Mouse (Mus musculus) R1 (cell line): Measurements from ENCODE around the gene Cxcr5.
A peak's percentile ranks its signal among the peaks of the same experiment; 100 is the strongest.

ENCODE experiments used
- DNase-seq: peaks from one replicate; pipeline ENCODE4 v3.0.0-alpha.2; 2018; ENCODE audit warnings: low read depth, low spot score

Gene Cxcr5

DNA sequence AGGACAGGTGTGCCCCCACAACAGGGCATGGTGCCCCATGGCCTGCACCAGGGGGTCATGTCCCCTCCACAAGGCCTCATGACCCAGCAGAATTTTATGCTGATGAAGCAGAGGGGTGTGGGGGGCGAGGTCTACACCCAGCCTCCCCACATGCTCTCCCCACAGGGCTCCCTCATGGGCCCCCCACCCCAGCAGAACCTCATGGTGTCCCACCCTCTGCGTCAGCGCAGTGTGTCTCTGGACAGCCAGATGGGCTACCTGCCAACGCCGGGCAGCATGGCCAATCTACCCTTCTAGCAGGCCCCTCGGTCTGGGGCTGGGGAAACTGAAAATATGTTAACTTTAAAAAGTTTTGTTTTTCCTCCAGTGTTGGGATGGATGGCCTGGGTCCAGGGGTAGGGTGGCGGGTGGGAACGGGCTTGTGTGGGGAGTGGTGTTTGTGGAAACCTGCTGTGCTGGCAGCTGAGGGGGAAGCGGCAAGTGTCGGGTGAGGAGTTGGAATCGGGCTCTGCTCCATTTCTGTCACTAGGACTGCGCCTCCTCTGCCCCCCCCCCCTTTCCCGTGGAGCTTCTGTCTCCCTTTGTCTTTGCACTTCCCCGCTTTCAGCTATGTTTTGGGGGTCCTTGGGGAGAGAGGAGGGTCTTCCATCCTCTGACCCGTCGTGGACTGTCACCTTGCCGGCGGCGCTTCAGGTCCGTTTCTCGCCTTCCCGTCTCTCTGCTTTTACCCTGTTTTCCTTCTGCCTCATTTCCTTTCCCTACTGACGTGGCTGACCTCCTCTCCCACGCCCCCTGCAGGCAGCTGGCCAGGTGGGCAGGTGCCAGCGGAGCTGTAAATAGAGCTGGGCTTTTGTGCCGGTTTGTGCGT lies 52.0 kb downstream of the Cxcr5 start:
- peak; percentile 77 for DNase-seq

DNA sequence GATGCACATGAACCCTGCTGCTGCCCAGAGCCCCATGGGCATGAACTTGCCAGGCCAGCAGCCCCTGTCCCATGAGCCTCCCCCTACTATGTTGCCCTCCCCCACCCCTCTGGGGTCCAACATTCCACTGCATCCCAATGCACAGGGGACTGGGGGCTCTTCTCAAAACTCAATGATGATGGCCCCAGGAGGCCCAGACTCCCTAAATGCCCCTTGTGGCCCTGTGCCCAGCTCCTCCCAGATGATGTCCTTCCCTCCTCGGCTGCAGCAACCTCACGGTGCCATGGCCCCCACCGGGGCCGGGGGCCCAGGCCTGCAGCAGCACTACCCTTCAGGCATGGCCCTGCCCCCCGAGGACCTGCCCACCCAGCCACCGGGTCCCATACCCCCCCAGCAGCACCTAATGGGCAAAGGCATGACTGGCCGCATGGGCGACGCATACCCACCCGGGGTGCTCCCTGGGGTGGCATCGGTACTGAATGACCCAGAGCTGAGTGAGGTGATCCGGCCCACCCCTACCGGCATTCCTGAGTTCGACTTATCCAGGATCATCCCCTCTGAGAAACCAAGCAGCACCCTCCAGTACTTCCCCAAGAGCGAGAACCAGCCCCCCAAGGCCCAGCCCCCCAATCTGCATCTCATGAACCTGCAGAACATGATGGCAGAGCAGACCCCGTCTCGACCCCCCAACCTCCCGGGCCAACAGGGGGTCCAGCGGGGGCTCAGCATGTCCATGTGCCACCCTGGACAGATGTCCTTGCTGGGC lies 52.8 kb downstream of the Cxcr5 start:
- DNase-seq, result no peak

DNA sequence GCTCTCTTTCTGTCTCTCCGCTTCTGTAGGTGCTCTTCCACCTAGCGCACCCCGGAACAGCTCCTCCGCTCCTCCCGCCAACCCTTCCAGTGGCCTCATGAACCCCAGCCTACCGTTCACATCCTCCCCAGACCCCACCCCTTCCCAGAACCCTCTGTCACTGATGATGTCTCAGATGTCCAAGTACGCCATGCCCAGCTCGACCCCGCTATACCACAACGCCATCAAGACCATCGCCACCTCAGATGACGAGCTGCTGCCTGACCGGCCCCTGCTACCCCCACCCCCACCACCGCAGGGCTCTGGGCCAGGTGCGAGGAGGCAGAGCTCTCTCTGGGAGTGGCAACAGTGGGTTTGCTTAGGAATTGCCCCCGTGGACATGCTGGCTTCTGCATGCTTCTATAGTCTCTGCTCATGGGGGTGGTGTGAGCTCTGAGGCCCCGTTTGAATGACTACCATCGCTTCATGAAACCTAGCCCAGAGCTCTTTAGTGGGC lies 53.5 kb downstream of the Cxcr5 start:
- DNase-seq, result no peak

DNA sequence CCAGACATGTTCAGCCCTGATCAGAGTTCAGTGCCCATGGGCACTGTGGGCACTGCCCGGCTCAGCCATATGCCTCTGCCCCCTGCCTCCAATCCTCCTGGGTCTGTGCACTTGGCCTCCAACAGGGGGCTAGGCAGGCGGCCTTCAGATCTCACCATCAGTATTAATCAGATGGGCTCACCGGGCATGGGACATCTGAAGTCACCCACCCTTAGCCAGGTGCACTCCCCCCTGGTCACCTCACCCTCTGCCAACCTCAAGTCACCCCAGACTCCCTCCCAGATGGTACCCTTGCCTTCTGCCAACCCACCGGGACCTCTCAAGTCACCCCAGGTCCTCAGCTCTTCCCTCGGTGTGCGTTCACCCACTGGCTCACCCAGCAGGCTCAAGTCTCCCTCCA lies 54.3 kb downstream of the Cxcr5 start:
- DNase-seq, result no peak

DNA sequence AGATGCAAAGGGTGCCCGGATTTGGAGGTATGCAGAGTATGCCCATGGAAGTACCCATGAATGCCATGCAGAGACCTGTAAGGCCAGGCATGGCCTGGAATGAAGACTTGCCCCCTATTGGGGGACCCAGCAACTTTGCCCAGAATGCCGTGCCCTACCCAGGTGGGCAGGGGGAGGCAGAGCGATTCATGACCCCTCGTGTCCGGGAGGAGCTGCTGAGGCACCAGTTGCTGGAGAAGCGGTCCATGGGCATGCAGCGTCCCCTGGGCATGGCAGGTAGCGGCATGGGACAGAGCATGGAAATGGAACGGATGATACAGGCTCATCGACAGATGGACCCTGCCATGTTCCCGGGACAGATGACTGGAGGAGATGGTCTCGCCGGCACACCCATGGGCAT lies 55.1 kb downstream of the Cxcr5 start:
- no peak for DNase-seq

DNA sequence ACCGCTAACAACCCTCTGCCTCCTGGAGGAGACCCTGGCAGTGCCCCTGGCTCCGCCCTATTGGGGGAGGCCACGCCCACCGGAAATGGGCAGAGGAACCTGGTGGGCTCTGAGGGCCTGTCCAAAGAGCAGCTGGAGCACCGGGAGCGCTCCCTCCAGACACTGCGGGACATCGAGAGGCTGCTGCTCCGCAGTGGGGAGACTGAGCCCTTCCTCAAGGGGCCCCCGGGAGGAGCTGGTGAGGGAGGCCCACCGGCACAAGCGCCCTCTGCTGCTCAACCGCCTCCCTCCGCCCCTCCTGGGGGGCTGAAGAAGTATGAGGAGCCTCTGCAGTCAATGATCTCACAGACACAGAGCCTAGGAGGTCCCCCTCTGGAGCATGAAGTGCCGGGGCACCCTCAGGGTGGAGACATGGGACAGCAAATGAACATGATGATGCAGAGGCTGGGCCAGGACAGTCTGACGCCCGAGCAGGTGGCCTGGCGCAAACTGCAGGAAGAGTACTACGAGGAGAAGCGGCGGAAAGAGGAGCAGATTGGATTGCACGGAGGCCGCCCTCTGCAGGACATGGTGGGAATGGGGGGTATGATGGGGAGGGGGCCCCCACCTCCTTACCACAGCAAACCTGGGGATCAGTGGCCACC lies 55.7 kb downstream of the Cxcr5 start:
- no peak for DNase-seq

DNA sequence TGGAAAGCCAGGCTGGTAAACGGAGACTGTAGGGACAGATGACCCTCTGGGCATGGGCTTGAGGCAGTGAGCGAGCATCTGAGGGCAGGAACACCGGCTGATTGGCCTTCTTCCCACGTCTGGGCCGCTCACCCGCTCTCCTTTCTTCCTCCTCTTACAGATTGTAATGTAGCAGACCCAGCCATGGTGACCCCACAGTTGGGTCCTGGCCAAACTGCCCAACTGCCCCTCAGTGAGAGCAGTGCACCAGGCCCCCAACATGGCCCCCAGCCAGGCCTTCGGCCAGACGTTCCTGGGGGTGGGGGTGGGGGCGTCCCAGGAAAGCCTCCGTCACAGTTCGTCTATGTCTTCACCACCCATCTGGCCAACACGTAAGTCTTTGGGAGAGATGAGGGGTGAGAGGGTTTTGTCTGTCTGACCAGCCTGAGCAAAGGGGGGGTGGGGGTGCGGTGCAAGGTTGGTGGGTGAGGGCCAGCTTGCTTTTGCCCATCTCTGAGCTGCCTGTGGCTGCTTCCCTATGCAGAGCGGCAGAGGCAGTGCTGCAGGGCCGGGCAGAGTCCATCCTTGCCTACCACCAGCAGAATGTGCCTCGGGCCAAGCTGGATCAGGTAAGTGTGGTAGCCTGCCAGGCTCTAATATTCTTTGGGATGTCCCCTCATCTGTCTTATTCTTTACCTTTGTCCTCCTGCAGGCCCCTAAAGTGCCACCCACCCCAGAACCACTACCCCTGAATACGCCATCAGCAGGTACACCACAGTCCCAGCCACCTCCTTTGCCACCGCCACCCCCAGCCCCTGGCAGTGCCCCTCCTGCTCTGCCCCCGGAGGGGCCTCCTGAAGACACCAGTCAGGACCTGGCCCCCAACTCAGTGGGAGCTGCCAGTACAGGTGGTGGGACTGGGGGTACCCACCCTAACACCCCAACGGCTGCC lies 56.5 kb downstream of the Cxcr5 start:
- no peak for DNase-seq

DNA sequence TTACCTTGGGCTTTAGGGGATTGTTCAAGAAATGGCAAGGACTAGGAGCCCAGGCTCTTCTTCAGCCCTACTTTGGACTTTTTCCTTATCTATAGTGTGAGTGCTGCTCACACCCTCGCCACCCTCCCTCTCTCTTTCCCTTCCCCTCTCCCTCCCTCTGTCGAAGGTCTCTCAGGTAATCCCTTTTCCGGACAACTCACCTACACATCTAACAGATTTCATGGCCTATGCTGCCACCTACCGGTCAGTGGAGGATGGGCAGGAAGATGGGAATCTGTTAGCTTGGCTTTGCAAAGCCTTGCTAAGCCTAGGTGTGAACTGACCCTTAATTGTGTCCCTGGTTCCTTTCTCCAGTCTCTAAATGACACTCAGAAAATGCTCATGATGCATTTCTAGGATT lies 59.7 kb downstream of the Cxcr5 start:
- peak; percentile 84 for DNase-seq

DNA sequence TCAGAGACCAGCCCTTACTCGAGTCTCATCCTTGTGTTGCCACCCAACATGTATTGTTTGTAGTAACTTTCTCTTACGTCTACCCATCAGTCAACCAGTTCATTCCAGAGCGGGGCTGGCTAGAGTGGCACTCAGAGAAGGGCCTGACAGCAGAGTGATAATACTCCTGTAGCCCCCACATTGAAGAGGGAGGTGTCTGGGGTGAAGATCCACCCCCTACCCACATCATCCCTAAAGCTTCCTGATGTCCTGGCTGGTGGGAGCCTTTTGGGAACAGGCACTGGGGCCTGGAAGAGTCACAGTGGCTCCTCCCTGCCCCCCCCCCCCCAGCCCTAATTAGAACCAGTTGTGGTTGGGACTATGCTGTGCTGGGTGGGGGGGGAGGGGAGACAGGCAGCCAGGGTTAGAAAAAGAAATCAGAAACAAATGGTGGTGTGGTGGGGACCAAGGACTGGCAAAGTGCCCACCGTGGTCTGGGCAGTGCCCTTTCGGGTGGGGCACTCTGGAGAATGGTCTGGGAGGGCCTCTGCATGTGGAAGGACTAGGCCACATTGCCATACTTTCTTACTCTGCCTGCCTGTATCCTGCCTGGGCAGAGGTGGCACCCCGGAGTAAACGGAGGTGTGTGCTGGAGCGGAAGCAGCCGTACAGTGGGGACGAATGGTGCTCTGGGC lies 60.3 kb downstream of the Cxcr5 start:
- DNase-seq, result no peak

DNA sequence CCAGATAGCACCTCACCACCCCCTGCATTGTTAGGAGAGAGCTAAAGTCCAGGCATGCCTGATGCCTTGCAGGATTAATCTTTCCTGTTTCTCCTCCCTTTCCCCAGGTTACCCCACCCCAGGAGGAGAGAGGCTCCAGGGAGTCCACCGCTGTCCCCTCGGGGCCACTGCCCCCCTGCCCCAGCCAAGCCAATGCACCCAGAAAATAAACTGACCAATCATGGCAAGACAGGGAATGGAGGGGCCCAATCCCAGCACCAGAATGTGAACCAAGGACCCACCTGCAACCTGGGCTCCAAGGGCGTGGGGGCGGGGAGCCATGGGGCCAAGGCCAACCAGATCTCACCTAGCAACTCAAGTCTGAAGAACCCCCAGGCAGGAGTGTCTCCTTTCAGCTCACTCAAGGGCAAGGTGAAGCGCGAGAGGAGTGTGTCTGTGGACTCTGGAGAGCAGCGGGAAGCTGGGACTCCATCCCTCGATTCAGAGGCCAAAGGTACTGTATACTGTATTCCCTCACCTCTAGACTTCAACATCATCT lies 61.0 kb downstream of the Cxcr5 start:
- DNase-seq, result no peak

DNA sequence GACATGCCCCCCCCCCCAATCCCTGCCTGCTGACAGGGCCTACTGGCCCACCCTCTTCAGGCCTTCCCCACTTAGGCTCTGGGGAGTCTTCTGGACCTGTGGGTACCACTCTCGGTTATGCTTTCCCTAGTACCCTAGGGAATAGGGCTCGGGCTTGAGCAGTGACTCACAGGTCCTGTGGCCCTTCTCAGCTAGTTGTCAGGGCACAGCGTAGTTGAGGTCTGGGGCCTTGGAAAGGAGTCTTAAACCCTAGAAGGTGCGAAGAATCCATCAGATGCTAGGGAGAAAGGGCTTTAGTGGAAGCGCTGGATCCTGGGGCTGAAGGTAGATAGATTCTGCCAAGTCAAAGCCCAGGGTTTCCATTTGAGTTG lies 61.5 kb downstream of the Cxcr5 start:
- no peak for DNase-seq

DNA sequence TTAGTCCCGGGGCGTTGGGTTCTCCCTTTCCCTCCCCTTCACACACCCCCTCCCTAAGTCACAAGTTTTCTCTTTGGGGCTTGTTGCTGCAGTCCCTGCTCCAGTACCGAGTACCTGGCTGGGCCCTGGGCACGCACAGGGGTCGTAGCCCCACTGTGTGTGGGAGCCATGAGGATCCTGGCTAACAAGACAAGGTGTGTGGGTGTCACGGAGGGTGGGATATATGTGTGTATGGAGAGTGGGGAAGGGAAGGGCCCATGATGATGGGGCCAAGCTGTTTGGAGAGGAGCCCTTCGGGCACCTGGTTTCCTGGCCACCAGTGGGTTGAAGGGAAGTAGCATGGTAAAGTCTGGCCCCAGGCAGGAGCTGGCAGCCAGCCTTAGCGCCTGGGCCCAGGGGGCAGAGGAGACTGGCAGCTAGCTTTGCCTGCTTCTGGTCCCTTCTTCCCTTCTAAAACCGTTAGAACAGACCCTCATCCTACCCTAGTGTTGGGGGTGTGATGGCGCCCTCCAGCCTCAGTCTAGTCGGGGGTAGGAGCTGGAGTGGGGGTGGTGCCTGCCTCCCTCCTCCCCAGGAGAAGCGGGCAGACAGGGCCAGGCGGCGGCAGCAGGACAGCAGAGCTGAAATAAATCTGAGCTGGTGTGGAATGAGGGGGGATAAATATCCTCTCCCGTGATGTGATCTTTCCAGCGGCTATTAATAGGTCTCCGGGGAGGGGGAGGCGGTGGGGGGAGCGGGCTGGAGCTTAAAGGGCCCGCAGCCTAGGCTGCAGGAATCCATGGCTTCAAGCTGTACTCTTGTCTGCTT lies 62.1 kb downstream of the Cxcr5 start:
- no peak for DNase-seq

DNA sequence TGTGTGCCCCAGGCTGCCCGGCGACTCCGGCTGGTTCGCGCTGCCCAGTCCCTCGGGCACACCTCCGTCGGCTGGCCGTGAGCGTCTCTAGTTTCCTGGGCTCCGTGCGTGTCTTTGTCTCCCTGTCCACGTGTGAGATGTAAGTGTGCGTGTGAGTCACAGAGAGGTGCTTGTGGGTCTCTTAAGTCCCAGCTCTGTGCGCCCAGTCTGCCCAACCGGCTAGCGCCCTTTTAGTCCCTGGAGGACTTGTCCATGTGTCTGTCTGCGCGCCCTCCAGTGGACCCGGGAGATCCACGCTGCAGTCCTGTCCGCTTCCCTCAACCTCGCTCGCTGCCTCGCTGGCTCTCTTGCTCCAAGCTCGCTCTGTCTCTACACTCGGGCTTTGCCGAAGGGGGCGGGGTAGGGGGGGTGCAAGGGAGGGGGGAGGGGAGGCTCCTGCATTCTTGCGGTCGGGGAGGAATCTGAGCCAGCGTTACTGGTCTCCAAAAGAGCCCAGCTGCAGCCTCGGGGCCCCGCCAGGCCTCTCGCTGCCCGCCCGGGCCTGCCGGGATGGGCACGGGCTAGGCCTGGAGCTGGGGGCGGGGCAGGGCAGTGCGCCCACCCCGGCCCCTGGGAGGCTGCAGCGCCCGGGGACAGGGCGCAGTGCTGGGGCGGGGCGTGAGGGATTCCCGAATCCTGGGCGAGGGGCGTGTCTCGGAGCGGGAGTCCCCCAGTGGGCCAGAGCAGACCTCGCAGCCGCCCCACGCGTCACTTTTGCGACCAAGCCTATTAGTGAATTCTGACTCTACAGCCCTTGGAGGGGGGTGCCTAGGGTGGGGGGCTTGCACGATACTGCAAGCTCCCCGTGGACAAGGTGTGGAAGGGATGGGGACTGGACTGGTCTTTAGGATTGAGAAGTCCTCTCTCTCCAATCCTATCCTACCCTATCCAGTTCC lies 63.0 kb downstream of the Cxcr5 start:
- DNase-seq, result peak; percentile 79

DNA sequence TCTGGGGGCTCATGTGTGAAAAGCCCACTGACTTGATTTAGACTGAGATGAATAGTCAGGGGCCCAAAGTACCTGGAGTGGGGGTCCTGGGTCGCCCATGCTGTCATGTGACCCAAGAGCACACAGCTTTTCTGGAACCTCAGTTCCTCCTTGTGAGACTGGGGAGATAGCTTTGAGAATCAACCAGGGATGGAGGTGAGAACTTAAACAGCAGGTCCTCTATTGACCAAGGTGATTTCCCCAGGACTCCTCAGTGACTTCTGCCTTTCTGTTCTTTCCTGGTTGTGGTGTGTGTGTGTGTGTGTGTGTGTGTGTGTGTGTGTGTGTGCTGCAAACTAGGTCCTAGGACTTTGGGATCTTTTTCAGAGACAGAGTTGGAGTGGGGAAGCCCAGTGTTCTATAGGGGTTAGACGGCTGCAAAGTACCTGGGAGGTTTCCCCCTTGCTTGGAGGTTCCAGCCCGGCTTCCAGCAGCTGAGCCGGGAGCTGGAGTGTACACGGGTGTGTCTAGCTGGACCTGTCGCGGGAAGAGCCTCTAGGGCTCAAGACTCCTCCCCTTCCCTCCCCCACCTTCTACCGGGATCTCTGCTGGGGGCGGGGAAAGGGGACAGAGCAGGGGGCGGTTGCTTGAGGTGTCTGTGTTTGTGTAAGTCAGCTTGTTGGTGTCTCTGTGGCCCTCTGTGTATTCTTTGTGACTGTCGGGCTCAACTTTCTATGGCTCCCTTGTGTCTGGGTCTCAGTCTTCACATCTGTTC lies 63.9 kb downstream of the Cxcr5 start:
- peak; percentile 88 for DNase-seq

DNA sequence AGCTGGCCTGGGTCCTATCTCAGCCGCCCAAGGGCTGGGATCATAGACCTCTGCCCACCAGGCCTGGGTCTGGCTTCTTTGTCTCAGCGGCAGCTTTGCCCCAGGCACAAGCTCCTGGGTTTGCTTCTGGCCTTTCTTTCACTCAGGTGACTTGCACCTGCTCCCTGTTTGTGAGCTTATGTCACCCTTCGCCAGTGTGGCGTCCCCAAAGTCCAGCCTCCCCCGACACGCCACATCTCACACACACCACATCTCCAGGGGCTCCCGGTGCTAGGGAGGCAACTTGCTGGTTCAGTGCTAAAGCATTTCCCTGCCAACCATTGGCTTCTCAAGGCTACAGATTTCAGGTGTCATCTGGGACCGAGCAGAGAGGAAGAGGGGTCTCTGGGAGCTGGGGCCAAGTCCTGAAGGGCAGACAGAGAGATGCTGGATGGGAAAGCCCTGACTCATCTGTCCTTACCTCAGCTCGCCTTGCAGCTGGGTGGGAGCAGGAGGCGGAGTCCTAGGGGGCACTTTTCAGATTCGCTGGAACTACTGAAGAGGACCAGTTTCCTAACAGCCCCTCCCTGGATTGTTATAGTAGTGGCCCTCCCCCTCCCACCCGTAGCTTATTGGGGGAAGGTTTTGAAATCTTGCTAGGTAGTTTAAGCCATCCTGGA lies 64.7 kb downstream of the Cxcr5 start:
- DNase-seq, result no peak

DNA sequence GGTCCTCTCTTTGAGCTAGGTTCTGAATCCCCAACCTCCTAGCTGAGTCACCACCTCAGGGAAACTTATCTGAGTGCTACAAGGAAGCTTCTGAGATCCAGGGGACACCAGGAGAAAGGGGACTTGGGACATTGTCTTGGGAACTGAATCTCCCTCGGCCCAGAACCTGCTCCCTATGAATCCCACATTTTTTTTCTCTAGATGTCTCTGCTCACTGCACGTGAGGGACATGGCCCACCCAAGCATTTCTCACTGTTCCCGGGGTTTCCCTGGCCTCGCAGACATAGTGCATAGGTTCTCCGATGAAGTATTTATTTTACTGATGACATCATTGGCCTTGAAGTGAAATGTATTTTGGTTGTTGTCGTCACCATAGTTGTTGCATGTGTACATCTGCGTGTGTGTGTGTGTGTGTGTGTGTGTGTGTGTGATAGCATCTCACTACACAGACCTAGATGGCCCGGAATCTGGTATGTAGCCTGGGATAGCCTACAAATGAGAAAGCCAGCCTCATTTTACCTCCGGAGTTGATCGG lies 65.8 kb downstream of the Cxcr5 start:
- no peak for DNase-seq
